Mouse (Mus musculus) midbrain, embryonic 13.5 days (tissue): Measurements from ENCODE around the gene Rxfp1. TPM values are rescaled to one million over a fixed set of nuclear protein-coding genes. Genes with fewer than 3 reads are reported as not detected.

Experiments
- ATAC-seq: fragments of 200-750 bp; cut with Nextera tagmentation; 2 replicates; pipeline ENCODE4 v1.8.0; 2017; ENCODE audit warnings: mild to moderate bottlenecking, moderate TSS enrichment, moderate library complexity
- H3K27ac ChIP-seq: fragments of 300-500 bp; sonication (generic); 2 replicates; pipeline ENCODE4 v1.5.1; 2015; ENCODE audit warnings: inconsistent platforms, mild to moderate bottlenecking, moderate library complexity
- H3K27me3 ChIP-seq: fragments of 300-500 bp; sonication (generic); 2 replicates; pipeline ENCODE4 v1.6.1; 2015; ENCODE audit warnings: mild to moderate bottlenecking, inconsistent platforms
- H3K36me3 ChIP-seq: fragments of 300-500 bp; sonication (generic); 2 replicates; pipeline ENCODE4 v1.6.1; 2015; ENCODE audit warnings: mild to moderate bottlenecking, inconsistent platforms
- H3K4me1 ChIP-seq: fragments of 300-500 bp; sonication (generic); replicated peaks from 2 replicates; pipeline ENCODE4 v1.6.1; 2015; ENCODE audit warnings: inconsistent platforms
- H3K4me2 ChIP-seq: fragments of 300-500 bp; sonication (generic); replicated peaks from 2 replicates; pipeline ENCODE4 v1.6.1; 2015; ENCODE audit warnings: moderate library complexity, mild to moderate bottlenecking, inconsistent platforms
- H3K4me3 ChIP-seq: fragments of 300-500 bp; sonication (generic); replicated peaks from 2 replicates; pipeline ENCODE4 v1.5.1; 2015; ENCODE audit warnings: mild to moderate bottlenecking, inconsistent platforms
- H3K9ac ChIP-seq: fragments of 300-500 bp; sonication (generic); replicated peaks from 2 replicates; pipeline ENCODE4 v1.6.1; 2015; ENCODE audit warnings: mild to moderate bottlenecking, inconsistent platforms
- H3K9me3 ChIP-seq: fragments of 300-500 bp; sonication (generic); 2 replicates; pipeline ENCODE4 v1.6.1; 2016; ENCODE audit warnings: mild to moderate bottlenecking, inconsistent platforms
- WGBS: fragments of 180-500 bp; shearing (Covaris S2); methylation state at CpG from one replicate; pipeline ENCODE4 v1.1.7; 2015; 5-methylcytosine and 5-hydroxymethylcytosine counted together
- polyA plus RNA-seq: library from polyadenylated mRNA; unstranded; fragments of >200 nt; fragmentation: Nextera tagmentation; extraction: Ambion mirVana; gene quantifications from 2 replicates; pipeline ENCODE4 v1.2.1, GENCODE M21; 2015

Gene Rxfp1
- polyA plus RNA-seq, result not detected in 2 replicates

DNA sequence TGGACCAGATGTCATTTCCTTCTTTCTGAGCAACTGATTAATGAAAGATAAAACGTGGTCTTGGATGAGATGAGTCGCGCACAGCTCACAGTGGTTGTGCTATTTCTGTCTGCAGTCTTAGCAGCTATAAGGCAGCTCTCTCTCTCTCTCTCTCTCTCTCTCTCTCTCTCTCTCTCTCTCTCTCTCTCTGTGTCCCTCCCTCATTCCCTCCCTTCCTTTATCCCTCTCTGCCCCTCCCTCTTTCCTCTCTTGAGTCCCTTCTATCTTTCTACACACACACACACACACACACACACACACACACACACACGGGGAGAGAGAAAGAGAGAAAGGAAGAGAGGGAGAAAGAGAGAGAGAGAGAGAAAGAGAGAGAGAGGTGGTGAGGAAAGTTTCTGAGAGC, at the start of gene Rxfp1:
TSS of gene Rxfp1 (minus strand) at position 101 of the 400 bp plus-strand sequence.
- Histone ChIP-seq H3K36me3 (no peaks in the 10 kb centered on the region), H3K9ac (no peak within 1 kb of the TSS), H3K27me3 (no peaks in the 10 kb centered on the region), H3K9me3 (no peaks in the 10 kb centered on the region), H3K27ac (no peak within 1 kb of the TSS), H3K4me1 (no peaks in the 10 kb centered on the region), H3K4me2 (no peak within 1 kb of the TSS), H3K4me3 (no peak within 1 kb of the TSS)
- no peak for ATAC-seq
- WGBS, result 71% methylated on average over 4 of the region's 4 CpGs

DNA sequence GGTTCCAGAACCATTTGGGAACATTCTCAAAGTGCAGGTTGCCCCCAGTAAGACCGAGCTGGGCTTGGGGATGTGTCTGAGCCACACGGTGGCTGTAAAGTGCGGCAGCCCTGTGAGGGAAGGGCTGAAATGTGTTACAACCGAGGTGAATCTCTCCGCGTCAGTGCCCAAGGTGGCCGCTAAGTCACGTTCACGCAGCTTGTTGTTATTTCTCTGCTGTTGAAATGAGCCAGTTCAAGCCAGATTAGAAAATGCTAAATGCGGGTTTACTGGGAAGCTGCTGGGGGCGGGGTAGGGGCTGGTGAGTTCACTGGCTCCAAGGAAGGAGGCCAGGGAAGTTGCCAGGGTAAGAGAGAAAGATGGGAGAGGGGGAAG, 46.7 kb upstream of the Rxfp1 start:
- WGBS, result 13% methylated on average over 11 of the region's 11 CpGs
- H3K27ac ChIP-seq, result no peak overlapping the region
- ATAC-seq, result no peak
- H3K4me2 ChIP-seq, result peak overlapping the region; percentile 40; the same call in 1 of the 2 replicates
- H3K36me3 ChIP-seq, result no peaks in the 10 kb centered on the region
- no peaks in the 10 kb centered on the region for H3K4me1 ChIP-seq
- H3K4me3 ChIP-seq, result no peak overlapping the region
- H3K9me3 ChIP-seq, result no peaks in the 10 kb centered on the region
- no peak overlapping the region for H3K9ac ChIP-seq
- H3K27me3 ChIP-seq, result no peaks in the 10 kb centered on the region

DNA sequence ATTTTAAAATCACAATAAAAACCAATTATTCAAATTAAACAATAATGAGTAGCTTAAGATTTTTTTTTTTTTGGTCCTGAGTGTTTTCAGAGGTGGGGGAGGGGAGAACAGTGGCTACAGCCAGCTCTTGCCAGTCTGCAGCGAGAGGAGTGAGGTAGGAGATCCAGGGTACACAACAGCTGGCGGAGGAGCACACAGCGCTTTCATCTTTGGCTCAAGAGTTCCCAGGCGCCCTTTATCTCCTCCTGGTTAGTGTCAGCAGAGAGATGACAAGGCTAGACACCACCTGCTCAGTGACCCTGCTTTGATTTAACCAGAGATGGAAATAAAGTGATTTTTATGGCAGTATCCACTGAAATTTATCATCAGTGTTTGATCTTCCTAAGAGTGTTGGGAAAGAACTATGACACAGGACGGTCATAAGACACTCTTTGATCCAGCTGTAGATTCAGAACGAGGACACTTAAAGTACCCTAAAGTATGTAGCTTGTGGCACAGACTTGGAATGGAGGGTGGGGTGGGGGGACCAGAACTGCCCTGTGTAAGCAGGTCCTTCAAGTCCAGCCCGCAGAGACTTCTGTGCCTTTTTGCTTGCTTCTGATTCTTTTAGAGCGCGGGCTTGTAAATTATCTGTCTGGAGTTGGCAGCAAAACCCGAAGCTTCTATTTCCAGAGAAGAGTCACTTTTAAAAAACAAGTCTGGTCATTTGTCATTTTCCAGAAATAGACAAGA, 46.1 kb upstream of the Rxfp1 start:
- Histone ChIP-seq H3K27me3 (no peaks in the 10 kb centered on the region), H3K4me2 (peak overlapping the region; percentile 40; the same call in 1 of the 2 replicates), H3K4me3 (no peak overlapping the region), H3K9me3 (no peaks in the 10 kb centered on the region), H3K27ac (no peak overlapping the region), H3K4me1 (no peaks in the 10 kb centered on the region), H3K36me3 (no peaks in the 10 kb centered on the region), H3K9ac (no peak overlapping the region)
- ATAC-seq, result 0 out of 2 replicates have a peak, but pooled peaks have one; percentile 45
- WGBS, result 63% methylated on average over 10 of the region's 10 CpGs

DNA sequence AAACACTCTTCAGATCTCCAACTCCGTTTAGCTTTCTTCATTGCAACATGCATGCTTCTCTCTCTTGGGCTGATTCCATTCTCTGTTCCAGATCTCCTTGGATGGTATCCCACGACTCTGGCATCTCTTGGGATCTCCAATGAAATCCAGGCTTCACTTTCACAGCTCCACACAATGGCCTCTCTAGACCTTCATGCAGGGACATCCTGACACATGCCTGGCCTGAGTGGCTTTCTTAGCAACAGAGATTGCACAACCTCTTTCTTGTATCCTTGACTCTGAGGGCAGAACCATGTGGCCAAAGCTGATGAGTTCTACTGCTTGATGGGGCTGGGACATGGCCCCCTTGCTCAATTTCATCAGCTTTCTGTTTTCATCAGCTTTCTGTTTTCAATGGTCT, 35.0 kb upstream of the Rxfp1 start:
- Histone ChIP-seq H3K36me3 (no peaks in the 10 kb centered on the region), H3K4me2 (no peak overlapping the region), H3K27me3 (no peaks in the 10 kb centered on the region), H3K9me3 (no peaks in the 10 kb centered on the region), H3K9ac (no peak overlapping the region), H3K4me3 (no peak overlapping the region), H3K4me1 (no peaks in the 10 kb centered on the region), H3K27ac (no peak overlapping the region)
- WGBS, result 82% methylated on average over 2 of the region's 2 CpGs
- ATAC-seq, result no peak

DNA sequence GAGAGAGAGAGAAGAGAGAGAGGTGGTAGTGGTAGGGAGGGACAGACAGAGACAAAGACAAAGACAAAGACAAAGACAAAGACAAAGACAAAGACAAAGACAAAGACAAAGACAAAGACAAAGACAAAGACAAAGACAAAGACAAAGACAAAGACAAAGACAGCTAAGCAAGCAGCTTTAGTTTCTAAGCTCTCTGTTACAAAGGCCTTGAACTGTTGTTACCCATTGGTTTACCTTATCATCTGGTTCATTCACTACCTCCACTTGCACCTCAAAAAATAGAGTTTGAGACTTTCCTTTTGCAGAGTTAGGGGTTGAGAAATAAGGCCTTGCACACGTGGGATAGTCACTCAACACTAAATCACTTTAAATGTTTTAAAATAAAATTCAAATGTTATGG, 16.1 kb upstream of the Rxfp1 start:
- Histone ChIP-seq H3K27me3 (no peaks in the 10 kb centered on the region), H3K4me1 (no peaks in the 10 kb centered on the region), H3K36me3 (no peaks in the 10 kb centered on the region), H3K9me3 (0 out of 2 replicates have a peak, but pooled peaks cover 3% of the 10 kb centered on the region), H3K4me2 (no peak overlapping the region), H3K27ac (no peak overlapping the region), H3K9ac (no peak overlapping the region), H3K4me3 (no peak overlapping the region)
- WGBS, result 66% methylated on average over 1 of the region's 1 CpGs
- ATAC-seq, result no peak

DNA sequence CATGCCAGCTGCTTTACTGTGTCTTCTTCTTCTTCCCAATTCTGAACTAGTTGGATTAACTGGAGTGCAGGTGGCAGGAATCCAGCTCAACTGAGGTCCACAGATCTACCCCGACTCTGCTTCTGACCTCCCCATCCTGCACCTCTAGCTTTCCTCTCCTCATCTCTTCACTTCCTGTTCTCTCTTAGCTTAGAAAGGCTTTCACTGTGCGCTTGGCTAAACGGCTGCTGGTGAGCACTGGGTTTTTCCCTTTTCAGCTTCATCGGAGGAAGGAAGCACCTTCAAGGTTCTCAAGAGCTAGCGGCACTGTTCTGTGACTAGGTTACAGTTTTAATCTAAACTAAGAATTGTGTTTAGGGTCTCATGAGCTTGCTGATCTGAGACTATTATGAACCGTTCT, 8.9 kb upstream of the Rxfp1 start:
- WGBS, result 94% methylated on average over 6 of the region's 6 CpGs
- Histone ChIP-seq H3K4me1 (no peaks in the 10 kb centered on the region), H3K27me3 (no peaks in the 10 kb centered on the region), H3K4me3 (no peak overlapping the region), H3K27ac (no peak overlapping the region), H3K36me3 (no peaks in the 10 kb centered on the region), H3K9ac (no peak overlapping the region), H3K9me3 (no peaks in the 10 kb centered on the region), H3K4me2 (no peak overlapping the region)
- ATAC-seq, result no peak

DNA sequence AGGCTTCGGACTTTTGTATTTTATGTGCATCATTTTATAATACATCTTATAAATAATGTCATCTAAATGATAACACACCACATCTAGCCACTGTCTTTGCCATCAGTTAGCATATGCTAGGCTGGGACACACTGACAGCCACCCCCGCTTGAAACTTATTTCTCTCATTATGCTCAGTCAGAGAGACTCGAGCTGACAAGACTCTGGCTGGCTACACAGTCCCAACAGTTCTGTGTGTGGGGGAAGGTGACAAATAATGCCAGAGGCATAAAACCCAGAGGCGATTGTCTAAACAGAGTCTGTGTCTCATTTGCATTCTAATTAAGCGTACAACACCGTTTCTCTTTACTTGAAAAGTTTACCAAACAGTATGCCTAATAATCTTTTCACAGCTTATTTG, 7.4 kb upstream of the Rxfp1 start:
- peak; percentile 48; the same call in 1 of the 2 replicates for ATAC-seq
- H3K27ac ChIP-seq, result no peak overlapping the region
- H3K9ac ChIP-seq, result no peak overlapping the region
- WGBS, result 66% methylated on average over 6 of the region's 6 CpGs
- no peaks in the 10 kb centered on the region for H3K4me1 ChIP-seq
- H3K4me3 ChIP-seq, result no peak overlapping the region
- no peak overlapping the region for H3K4me2 ChIP-seq
- H3K27me3 ChIP-seq, result no peaks in the 10 kb centered on the region
- H3K36me3 ChIP-seq, result no peaks in the 10 kb centered on the region
- H3K9me3 ChIP-seq, result no peaks in the 10 kb centered on the region

DNA sequence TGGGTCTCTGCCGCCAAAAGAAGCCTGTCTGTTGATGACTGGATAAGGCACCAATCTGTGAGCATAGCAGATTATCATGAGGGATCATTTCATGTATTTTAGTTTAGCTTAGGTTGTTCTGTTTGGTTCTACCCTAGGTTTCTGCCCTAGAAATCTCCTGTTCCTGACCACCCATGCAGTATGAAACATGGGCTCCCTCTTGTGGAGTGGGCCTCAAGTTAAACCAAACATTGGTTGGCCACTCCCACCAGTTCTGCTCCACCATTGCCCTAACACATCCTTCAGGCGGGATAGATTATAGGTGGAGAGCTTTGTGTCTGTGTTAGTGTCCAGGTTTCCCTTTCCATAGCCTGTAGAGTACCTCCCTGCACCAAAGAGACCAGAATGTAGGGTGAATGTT, 6.7 kb upstream of the Rxfp1 start:
- Histone ChIP-seq H3K4me3 (no peak overlapping the region), H3K27me3 (no peaks in the 10 kb centered on the region), H3K4me2 (no peak overlapping the region), H3K27ac (no peak overlapping the region), H3K9ac (no peak overlapping the region), H3K9me3 (no peaks in the 10 kb centered on the region), H3K36me3 (no peaks in the 10 kb centered on the region), H3K4me1 (no peaks in the 10 kb centered on the region)
- 81% methylated on average over 2 of the region's 2 CpGs for WGBS
- ATAC-seq, result no peak

DNA sequence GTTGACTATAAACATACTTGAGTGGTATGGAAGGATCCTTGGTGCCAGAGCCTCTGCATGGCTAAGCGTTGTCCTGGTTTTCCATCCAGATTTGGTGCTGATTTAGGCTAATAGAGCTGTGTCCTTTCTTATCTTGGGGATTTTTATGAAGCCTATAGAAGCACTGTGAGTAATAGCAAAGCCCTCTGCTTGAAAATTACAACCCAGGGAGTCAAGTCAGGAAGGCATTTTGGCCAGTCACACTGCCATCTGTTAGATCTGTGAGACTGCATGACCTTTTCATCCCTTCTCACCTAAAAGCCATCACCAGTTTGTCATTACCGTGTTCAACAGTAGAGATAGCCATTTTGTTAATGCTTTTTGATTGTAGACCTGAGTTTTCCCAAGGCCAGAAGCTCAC, 2.7 kb upstream of the Rxfp1 start:
- H3K4me2 ChIP-seq, result no peak overlapping the region
- no peaks in the 10 kb centered on the region for H3K27me3 ChIP-seq
- ATAC-seq, result no peak
- 84% methylated on average over 2 of the region's 2 CpGs for WGBS
- no peaks in the 10 kb centered on the region for H3K4me1 ChIP-seq
- H3K4me3 ChIP-seq, result no peak overlapping the region
- H3K27ac ChIP-seq, result no peak overlapping the region
- H3K36me3 ChIP-seq, result no peaks in the 10 kb centered on the region
- no peaks in the 10 kb centered on the region for H3K9me3 ChIP-seq
- no peak overlapping the region for H3K9ac ChIP-seq

DNA sequence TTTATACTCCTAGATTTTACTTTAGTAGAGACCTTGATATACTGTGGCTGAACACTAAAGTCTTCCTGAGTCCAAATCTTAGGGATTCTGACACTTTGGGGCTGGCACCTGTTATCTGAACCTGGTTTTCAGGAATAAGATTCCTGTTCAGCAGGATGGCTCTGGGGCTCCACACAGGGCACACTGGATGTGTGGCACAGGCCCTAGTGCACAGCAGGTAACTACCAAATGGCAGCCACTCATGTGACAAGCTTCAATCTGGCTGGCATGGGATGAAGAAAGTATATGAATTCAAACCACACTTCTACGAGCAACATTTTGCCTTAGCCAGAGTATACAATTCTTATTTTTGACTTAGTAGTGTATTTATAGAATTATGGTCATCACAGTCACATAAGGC, 771 bp upstream of the Rxfp1 start:
- no peak overlapping the region for H3K4me3 ChIP-seq
- H3K27ac ChIP-seq, result no peak overlapping the region
- no peak for ATAC-seq
- no peaks in the 10 kb centered on the region for H3K9me3 ChIP-seq
- no peaks in the 10 kb centered on the region for H3K27me3 ChIP-seq
- no peaks in the 10 kb centered on the region for H3K36me3 ChIP-seq
- H3K4me2 ChIP-seq, result no peak overlapping the region
- H3K9ac ChIP-seq, result no peak overlapping the region
- H3K4me1 ChIP-seq, result no peaks in the 10 kb centered on the region
- WGBS, result 88% methylated on average over 1 of the region's 1 CpGs

DNA sequence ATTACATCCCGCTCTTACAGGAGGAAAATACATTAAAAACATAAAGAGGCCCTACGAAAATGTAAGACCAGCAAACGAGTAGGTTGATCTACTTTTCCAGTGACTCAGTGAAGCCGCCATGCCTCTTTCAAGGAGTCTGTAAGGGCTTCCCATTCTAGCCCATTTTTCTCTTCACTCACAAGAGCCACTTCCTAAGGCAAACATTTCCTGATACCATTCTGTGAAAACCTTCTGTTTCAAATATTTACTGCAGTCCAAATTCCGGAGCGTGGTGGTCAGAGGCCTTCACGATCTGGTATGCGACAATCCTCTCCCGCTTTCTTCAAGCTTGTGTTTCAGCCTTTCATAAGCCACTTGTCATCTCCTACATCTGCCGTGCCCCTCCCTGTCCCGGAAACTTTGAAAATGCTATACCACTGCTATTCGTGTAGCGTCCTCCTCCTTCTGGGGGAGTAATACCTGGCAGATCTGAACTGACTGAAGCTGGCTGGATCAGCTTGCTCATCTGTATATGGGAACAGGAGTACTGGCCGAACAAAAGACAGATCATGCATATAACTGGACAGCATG, 11.1 kb downstream of the Rxfp1 start:
- ATAC-seq, result no peak
- Histone ChIP-seq H3K9ac (no peak overlapping the region), H3K4me1 (no peaks in the 10 kb centered on the region), H3K9me3 (no peaks in the 10 kb centered on the region), H3K27ac (no peak overlapping the region), H3K27me3 (no peaks in the 10 kb centered on the region), H3K4me3 (no peak overlapping the region), H3K4me2 (no peak overlapping the region), H3K36me3 (no peaks in the 10 kb centered on the region)
- WGBS, result 91% methylated on average over 14 of the region's 14 CpGs

DNA sequence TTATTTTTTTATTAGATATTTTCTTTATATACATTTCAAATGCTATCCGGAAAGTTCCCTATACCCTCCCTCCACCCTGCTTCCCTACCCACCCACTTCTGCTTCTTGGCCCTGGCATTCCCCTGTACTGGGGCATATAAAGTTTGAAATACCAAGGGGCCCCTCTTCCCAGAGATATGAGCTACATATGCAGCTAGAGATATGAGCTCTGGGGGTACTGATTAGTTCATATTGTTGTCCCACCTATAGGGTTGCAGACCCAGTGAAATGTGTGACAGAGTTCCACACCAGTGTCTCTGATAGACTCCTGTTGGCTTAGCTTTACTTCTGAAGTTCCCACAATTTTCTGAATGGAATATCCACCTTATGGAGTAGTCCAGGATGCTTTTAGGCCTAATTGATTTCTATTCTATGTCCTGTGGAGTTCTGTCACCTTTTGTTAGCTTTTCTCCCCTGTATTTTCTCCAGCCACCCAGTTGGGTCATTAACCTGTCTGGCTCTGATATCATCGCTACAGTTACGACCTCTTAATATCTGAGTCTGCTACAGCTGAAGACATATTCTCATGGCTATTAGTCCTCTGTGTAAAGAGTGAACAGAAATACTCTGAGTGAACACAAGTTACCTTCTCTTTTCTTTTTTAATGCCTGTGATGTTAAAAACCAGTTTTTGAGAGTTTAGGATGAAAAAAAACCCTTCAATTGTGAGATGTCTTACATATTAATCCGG, 16.8 kb downstream of the Rxfp1 start:
- 86% methylated on average over 4 of the region's 4 CpGs for WGBS
- Histone ChIP-seq H3K9ac (no peak overlapping the region), H3K9me3 (no peaks in the 10 kb centered on the region), H3K4me1 (no peaks in the 10 kb centered on the region), H3K36me3 (no peaks in the 10 kb centered on the region), H3K27ac (no peak overlapping the region), H3K27me3 (no peaks in the 10 kb centered on the region), H3K4me3 (no peak overlapping the region), H3K4me2 (no peak overlapping the region)
- ATAC-seq, result no peak
